Comparison of ENCODE assay signal across 35 mouse cellular contexts in genomic region chr10:60625511-60625910, GRCm38 (mm10).
"Had no signal": no experiment of that assay in that cellular context is flagged by ENCODE, and none has a peak within 500 bp of the region (broad histone marks: within the 10 kb centered on the region; RNA-seq: fewer than 3 reads in every experiment).

No protein-coding gene starts in this region.

- ATAC-seq: hindbrain, embryonic 16.5 days; hindbrain, postnatal 0 days; inflammation-experienced regulatory T-cells, adult 6 months; intestine, embryonic 15.5 days; intestine, embryonic 16.5 days; intestine, postnatal 0 days had no signal

- H3K27me3 ChIP-seq: heart, embryonic 15.5 days; hindbrain, embryonic 12.5 days; hindbrain, embryonic 13.5 days; hindbrain, embryonic 15.5 days; intestine, embryonic 15.5 days had no signal

- H3K9me3 ChIP-seq: hindbrain, embryonic 15.5 days; intestine, embryonic 15.5 days had no signal

- H3K36me3 ChIP-seq: heart, embryonic 10.5 days; heart, embryonic 12.5 days; heart, embryonic 13.5 days; heart, embryonic 15.5 days; hindbrain, embryonic 10.5 days; hindbrain, embryonic 12.5 days; hindbrain, embryonic 13.5 days; hindbrain, embryonic 15.5 days; intestine, embryonic 15.5 days; kidney, embryonic 15.5 days had no signal

- H3K4me1 ChIP-seq: heart, embryonic 12.5 days; heart, embryonic 13.5 days; heart, embryonic 15.5 days had no signal

- H3K27ac ChIP-seq: heart, embryonic 10.5 days; heart, embryonic 13.5 days; heart, embryonic 15.5 days; hindbrain, embryonic 10.5 days; hindbrain, embryonic 12.5 days; hindbrain, embryonic 13.5 days; hindbrain, embryonic 14.5 days; hindbrain, embryonic 15.5 days; hindbrain, postnatal 0 days; intestine, embryonic 15.5 days; kidney, embryonic 15.5 days; kidney, postnatal 0 days; layer of hippocampus, adult 2 months had no signal

- H3K4me2 ChIP-seq: heart, embryonic 11.5 days; heart, embryonic 12.5 days; heart, embryonic 13.5 days; heart, embryonic 15.5 days; hindbrain, embryonic 12.5 days; hindbrain, embryonic 13.5 days; hindbrain, embryonic 14.5 days; hindbrain, embryonic 15.5 days; intestine, embryonic 15.5 days; kidney, embryonic 15.5 days had no signal

- H3K4me3 ChIP-seq: heart, embryonic 10.5 days; heart, embryonic 12.5 days; heart, embryonic 13.5 days; heart, embryonic 15.5 days; hindbrain, embryonic 10.5 days; hindbrain, embryonic 12.5 days; hindbrain, embryonic 13.5 days; hindbrain, embryonic 15.5 days; intestine, embryonic 15.5 days; kidney, embryonic 15.5 days; layer of hippocampus, adult 2 months had no signal

- H3K9ac ChIP-seq: heart, embryonic 12.5 days; heart, embryonic 13.5 days; heart, embryonic 15.5 days; hindbrain, embryonic 12.5 days; hindbrain, embryonic 13.5 days; hindbrain, embryonic 14.5 days; hindbrain, embryonic 15.5 days; intestine, embryonic 15.5 days; kidney, embryonic 15.5 days had no signal

- DNase-seq: heart, postnatal 10 days; heart, postnatal 14 days; heart, postnatal 36 days; heart, postnatal 4 days; kidney, adult 11 months; kidney, adult 18-20 months; kidney, adult 2 months; kidney, adult 8-10 months; kidney, adult 9 months; kidney, postnatal 10 days; kidney, postnatal 14 days; kidney, postnatal 25 days; kidney, postnatal 36 days; kidney, postnatal 4 days; layer of hippocampus, adult 9-11 months; layer of hippocampus, postnatal 36 days had no signal
